Mouse (Mus musculus) limb, embryonic 14.5 days (tissue): Measurements from ENCODE around the gene Cfap36. TPM values are rescaled to one million over a fixed set of nuclear protein-coding genes. Genes with fewer than 3 reads are reported as not detected.

ENCODE experiments used
- ATAC-seq: fragments of 200-750 bp; cut with Nextera tagmentation; 2 replicates; pipeline ENCODE4 v1.8.0; 2017; ENCODE audit warnings: low read depth, moderate number of reproducible peaks, moderate TSS enrichment; ENCODE audit not compliant: low FRiP score
- DNase-seq: peaks from one replicate; pipeline ENCODE4 v3.0.0-alpha.2; 2015; ENCODE audit warnings: low spot score
- H3K27ac ChIP-seq: fragments of 300-500 bp; sonication (generic); replicated peaks from 2 replicates; pipeline ENCODE4 v1.5.1; 2014; ENCODE audit warnings: low read depth, mild to moderate bottlenecking, low read length, moderate library complexity, mixed read lengths
- H3K27me3 ChIP-seq: fragments of 300-500 bp; sonication (generic); 2 replicates; pipeline ENCODE4 v1.6.1; 2014; ENCODE audit warnings: low read length, mixed read lengths; ENCODE audit not compliant: control insufficient read depth, insufficient read depth
- H3K36me3 ChIP-seq: fragments of 300-500 bp; sonication (generic); 2 replicates; pipeline ENCODE4 v1.6.1; 2014; ENCODE audit warnings: mild to moderate bottlenecking, low read length, moderate library complexity, mixed read lengths; ENCODE audit not compliant: control insufficient read depth, insufficient read depth
- H3K4me1 ChIP-seq: fragments of 300-500 bp; sonication (generic); 2 replicates; pipeline ENCODE4 v1.6.1; 2014; ENCODE audit warnings: antibody characterized with exemption, low read length, mixed read lengths; ENCODE audit not compliant: control insufficient read depth, insufficient read depth
- H3K4me2 ChIP-seq: fragments of 300-500 bp; sonication (generic); replicated peaks from 2 replicates; pipeline ENCODE4 v1.6.1; 2014; ENCODE audit warnings: low read depth, mild to moderate bottlenecking, low read length, moderate library complexity; ENCODE audit not compliant: severe bottlenecking
- H3K4me3 ChIP-seq: fragments of 300-500 bp; sonication (generic); replicated peaks from 2 replicates; pipeline ENCODE4 v1.5.1; 2014; ENCODE audit warnings: low read length
- H3K9ac ChIP-seq: fragments of 300-500 bp; sonication (generic); 2 replicates; pipeline ENCODE4 v1.6.1; 2014; ENCODE audit warnings: mild to moderate bottlenecking, low read depth, low read length, moderate library complexity; ENCODE audit not compliant: severe bottlenecking
- H3K9me3 ChIP-seq: fragments of 300-500 bp; sonication (generic); 2 replicates; pipeline ENCODE4 v1.6.1; 2016; ENCODE audit warnings: low read length; ENCODE audit not compliant: control insufficient read depth
- POLR2A ChIP-seq: fragments of 200-500 bp; IDR thresholded peaks from 2 replicates; pipeline ENCODE4 v1.8.0; 2012; ENCODE audit warnings: inconsistent platforms, mild to moderate bottlenecking, moderate library complexity, borderline replicate concordance; ENCODE audit not compliant: insufficient read depth, insufficient read length; ENCODE audit errors: extremely low read depth
- WGBS: fragments of 180-500 bp; shearing (Covaris S2); extraction: QIAGEN DNeasy Blood & Tissue Kit; methylation state at CpG from one replicate; pipeline ENCODE4 v1.1.7; 2014; 5-methylcytosine and 5-hydroxymethylcytosine counted together
- polyA plus RNA-seq, 2 experiments: library from polyadenylated mRNA; depleted of rRNA in 1 of 2; stranded (reverse) in 1 of 2; unstranded in 1 of 2; fragments of >200 nt; fragmentation: Nextera tagmentation in 1 of 2; extraction: Ambion mirVana in 1 of 2; gene quantifications; 2 replicates each; pipeline versions ENCODE4 v1.2.1 to v1.2.3; 2012 to 2014

Gene Cfap36
- polyA plus RNA-seq, 2 experiments, result 23.0 to 43.4 TPM

DNA sequence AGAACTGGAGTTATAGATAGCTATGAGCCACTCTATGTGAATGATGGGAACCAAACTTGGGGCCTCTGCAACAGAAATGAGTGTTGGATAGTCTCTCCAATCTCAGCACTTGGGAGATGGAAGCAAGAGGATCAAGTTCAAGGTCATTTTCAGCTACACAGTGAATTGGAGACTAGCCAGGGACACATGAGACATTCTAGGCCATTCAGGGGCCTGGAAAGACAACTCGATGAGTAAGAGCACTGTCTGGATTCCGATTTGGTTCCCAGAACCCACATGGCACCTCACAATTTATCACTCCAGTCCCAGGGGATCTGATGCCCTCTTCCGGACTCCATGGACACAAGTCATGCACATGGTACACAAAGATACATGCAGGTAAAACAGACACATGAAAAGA is 8.7 kb downstream of the Cfap36 start:
- Histone ChIP-seq H3K36me3 (peaks cover 17% of the 10 kb centered on the region), H3K9ac (no peak overlapping the region), H3K27me3 (no peaks in the 10 kb centered on the region), H3K9me3 (no peaks in the 10 kb centered on the region), H3K4me2 (no peak overlapping the region), H3K4me3 (no peak overlapping the region), H3K27ac (no peak overlapping the region), H3K4me1 (no peaks in the 10 kb centered on the region)
- WGBS, result 91% methylated on average over 3 of the region's 3 CpGs
- no peak for DNase-seq
- no peak for TF ChIP-seq POLR2A
- ATAC-seq, result no peak

DNA sequence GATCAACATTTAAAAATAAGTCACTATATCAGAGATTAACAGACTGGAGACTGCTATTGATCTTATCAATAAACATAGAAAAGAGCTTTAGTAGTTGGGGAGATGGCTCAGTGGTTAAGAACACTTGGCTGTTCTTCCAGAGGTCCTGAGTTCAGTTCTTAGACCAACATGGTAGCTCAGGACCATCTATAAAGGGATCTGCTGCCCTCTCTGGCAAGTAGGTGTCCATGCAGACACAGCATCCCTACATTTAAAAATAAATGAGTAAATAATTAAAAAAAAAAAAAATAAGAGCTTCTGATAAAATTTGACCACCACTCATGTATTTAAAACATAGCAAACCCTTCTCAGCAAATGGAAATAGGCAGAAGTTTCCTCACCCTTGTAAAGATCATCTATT is 9.2 kb downstream of the Cfap36 start:
- peaks cover 16% of the 10 kb centered on the region for H3K36me3 ChIP-seq
- DNase-seq, result no peak
- no peak for TF ChIP-seq POLR2A
- no peaks in the 10 kb centered on the region for H3K4me1 ChIP-seq
- H3K4me3 ChIP-seq, result no peak overlapping the region
- H3K9me3 ChIP-seq, result no peaks in the 10 kb centered on the region
- no peaks in the 10 kb centered on the region for H3K27me3 ChIP-seq
- ATAC-seq, result no peak
- H3K27ac ChIP-seq, result no peak overlapping the region
- H3K4me2 ChIP-seq, result no peak overlapping the region
- H3K9ac ChIP-seq, result no peak overlapping the region

DNA sequence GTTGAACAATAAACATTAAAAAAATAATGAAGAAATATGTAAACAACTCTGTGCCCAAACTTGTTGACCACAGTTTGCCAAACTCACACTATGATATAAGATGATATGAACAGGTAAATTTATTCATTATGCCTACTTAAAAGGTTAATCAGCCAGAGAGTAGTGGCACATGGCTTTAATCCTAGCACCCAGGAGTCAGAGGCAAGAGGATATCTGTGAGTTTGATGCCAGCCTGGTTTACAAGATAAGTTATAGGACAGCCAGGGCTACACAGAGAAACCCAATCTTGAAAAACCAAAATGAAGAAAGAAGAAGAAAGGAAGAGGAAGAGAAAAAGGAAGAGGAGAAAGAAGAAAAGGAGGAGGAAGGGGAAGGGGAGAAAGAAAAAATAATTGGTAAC is 9.8 kb downstream of the Cfap36 start:
- Histone ChIP-seq H3K9ac (no peak overlapping the region), H3K27me3 (no peaks in the 10 kb centered on the region), H3K4me3 (no peak overlapping the region), H3K4me2 (no peak overlapping the region), H3K4me1 (no peaks in the 10 kb centered on the region), H3K36me3 (peaks cover 14% of the 10 kb centered on the region), H3K27ac (no peak overlapping the region), H3K9me3 (no peaks in the 10 kb centered on the region)
- TF ChIP-seq POLR2A, result no peak
- ATAC-seq (no peak), DNase-seq (no peak)

DNA sequence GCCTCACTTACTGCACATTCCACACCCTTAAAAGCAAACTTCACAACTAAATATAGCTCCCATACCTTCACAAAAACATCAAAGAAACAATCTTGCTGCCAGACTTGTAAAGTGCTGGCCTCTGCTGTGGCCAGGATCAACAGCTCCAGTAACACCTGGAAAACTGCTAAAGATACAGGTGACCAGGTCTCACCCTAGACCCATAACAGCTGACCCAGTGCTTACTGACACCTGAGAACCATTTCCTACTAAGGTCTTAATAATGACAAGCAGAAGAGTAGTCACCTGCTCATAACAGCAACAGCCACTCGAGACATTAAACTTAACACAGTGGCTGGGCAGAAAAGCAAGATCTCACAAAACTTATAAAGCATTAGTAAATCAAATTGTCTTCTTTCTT is 13.6 kb downstream of the Cfap36 start:
- Histone ChIP-seq H3K4me2 (no peak overlapping the region), H3K36me3 (peaks cover 28% of the 10 kb centered on the region), H3K4me3 (no peak overlapping the region), H3K9ac (no peak overlapping the region), H3K27me3 (no peaks in the 10 kb centered on the region), H3K27ac (no peak overlapping the region), H3K4me1 (no peaks in the 10 kb centered on the region), H3K9me3 (no peaks in the 10 kb centered on the region)
- DNase-seq (no peak), ATAC-seq (no peak)
- TF ChIP-seq POLR2A, result no peak
- WGBS, result 52% methylated on average over 1 of the region's 1 CpGs

DNA sequence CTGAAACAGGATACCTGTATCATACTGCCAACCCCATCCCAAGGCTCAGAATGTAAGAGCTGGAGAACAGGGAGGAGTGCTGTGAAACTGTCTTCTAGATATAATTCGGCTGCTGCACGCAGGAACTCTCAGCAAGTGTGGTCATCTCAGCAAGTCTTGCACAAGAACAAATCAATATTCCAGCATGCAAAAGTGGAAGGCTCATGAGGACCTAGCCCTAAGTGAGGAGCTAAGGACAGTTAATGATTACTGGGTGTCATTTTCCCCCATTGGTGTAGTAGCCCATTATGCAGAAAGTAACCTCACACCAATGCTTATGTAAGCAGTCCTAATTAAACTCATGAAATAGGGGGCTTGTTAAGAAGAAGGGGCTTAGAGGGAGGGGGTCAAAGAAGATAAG is 18.3 kb downstream of the Cfap36 start:
- no peak for TF ChIP-seq POLR2A
- Histone ChIP-seq H3K27ac (no peak overlapping the region), H3K27me3 (no peaks in the 10 kb centered on the region), H3K9me3 (no peaks in the 10 kb centered on the region), H3K4me2 (no peak overlapping the region), H3K4me3 (no peak overlapping the region), H3K4me1 (no peaks in the 10 kb centered on the region), H3K9ac (no peak overlapping the region), H3K36me3 (peaks cover 59% of the 10 kb centered on the region)
- DNase-seq, result no peak
- WGBS, result 98% methylated on average over 2 of the region's 2 CpGs
- no peak for ATAC-seq

DNA sequence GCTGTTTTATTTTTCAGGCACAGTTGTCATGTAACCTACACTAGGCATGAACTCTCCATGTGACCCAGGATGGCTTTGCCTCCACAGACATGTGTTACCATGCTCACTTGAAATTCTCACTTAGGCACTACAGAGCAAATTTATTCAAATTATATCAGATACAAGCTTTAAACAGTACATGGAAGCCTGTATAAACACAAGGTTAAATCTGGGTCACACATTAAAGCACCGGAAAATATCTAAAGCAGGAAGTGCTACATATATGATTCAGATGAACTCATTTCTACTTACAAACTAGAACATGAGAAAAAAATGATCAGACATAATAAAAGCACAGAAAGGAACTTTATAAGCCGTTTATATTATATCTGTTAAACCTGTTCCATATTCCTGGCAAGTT is 22.5 kb downstream of the Cfap36 start:
- H3K4me1 ChIP-seq, result no peaks in the 10 kb centered on the region
- WGBS, result 80% methylated on average over 2 of the region's 2 CpGs
- no peaks in the 10 kb centered on the region for H3K9me3 ChIP-seq
- peaks cover 79% of the 10 kb centered on the region for H3K36me3 ChIP-seq
- TF ChIP-seq POLR2A, result no peak
- H3K9ac ChIP-seq, result no peak overlapping the region
- DNase-seq, result no peak
- no peaks in the 10 kb centered on the region for H3K27me3 ChIP-seq
- H3K27ac ChIP-seq, result no peak overlapping the region
- no peak overlapping the region for H3K4me2 ChIP-seq
- ATAC-seq, result no peak
- H3K4me3 ChIP-seq, result no peak overlapping the region
